Mouse (Mus musculus) neural tube, embryonic 14.5 days (tissue): ENCODE results near the gene Gm20388. TPM values are rescaled to one million over a fixed set of nuclear protein-coding genes. Genes with fewer than 3 reads are reported as not detected.
A peak's percentile ranks its signal among the peaks of the same experiment; 100 is the strongest.

Source experiments
- ATAC-seq: fragments of 200-750 bp; cut with Nextera tagmentation; 2 replicates; pipeline ENCODE4 v1.8.0; 2017; ENCODE audit warnings: low read depth, mild to moderate bottlenecking, moderate TSS enrichment, moderate library complexity
- H3K27ac ChIP-seq: fragments of 300-500 bp; sonication (generic); 2 replicates; pipeline ENCODE4 v1.5.1; 2014; ENCODE audit warnings: low read depth, mild to moderate bottlenecking, control low read depth, low read length, moderate library complexity, mixed read lengths
- H3K27me3 ChIP-seq: fragments of 300-500 bp; sonication (generic); 2 replicates; pipeline ENCODE4 v1.6.1; 2014; ENCODE audit warnings: low read length; ENCODE audit not compliant: control insufficient read depth, insufficient read depth
- H3K36me3 ChIP-seq: fragments of 300-500 bp; sonication (generic); 2 replicates; pipeline ENCODE4 v1.6.1; 2014; ENCODE audit warnings: low read length, mixed read lengths; ENCODE audit not compliant: control insufficient read depth, insufficient read depth
- H3K4me1 ChIP-seq: fragments of 300-500 bp; sonication (generic); 2 replicates; pipeline ENCODE4 v1.6.1; 2014; ENCODE audit warnings: low read length; ENCODE audit not compliant: control insufficient read depth, insufficient read depth
- H3K4me2 ChIP-seq: fragments of 300-500 bp; sonication (generic); 2 replicates; pipeline ENCODE4 v1.6.1; 2014; ENCODE audit warnings: mild to moderate bottlenecking, low read depth, low read length, control low read depth
- H3K4me3 ChIP-seq: fragments of 300-500 bp; sonication (generic); 2 replicates; pipeline ENCODE4 v1.5.1; 2014; ENCODE audit warnings: low read depth, low read length, control low read depth, mixed read lengths
- H3K9ac ChIP-seq: fragments of 300-500 bp; sonication (generic); replicated peaks from 2 replicates; pipeline ENCODE4 v1.6.1; 2014; ENCODE audit warnings: low read depth, mild to moderate bottlenecking, control low read depth, low read length, mixed read lengths
- H3K9me3 ChIP-seq: fragments of 300-500 bp; sonication (generic); 2 replicates; pipeline ENCODE4 v1.6.1; 2016; ENCODE audit warnings: low read length; ENCODE audit not compliant: control insufficient read depth
- WGBS: fragments of 180-500 bp; shearing (Covaris S2); extraction: QIAGEN DNeasy Blood & Tissue Kit; methylation state at CpG from one replicate; pipeline ENCODE4 v1.1.7; 2014; 5-methylcytosine and 5-hydroxymethylcytosine counted together
- polyA plus RNA-seq: library from polyadenylated mRNA; unstranded; fragments of >200 nt; fragmentation: Nextera tagmentation; extraction: Ambion mirVana; gene quantifications from 2 replicates; pipeline ENCODE4 v1.2.1, GENCODE M21; 2014

The Gm20388 gene
- polyA plus RNA-seq, 1 experiment from 2014 or later: 10.3 TPM

- no peak overlapping the region for H3K4me2 ChIP-seq
- no peaks in the 10 kb centered on the region for H3K9me3 ChIP-seq
- H3K36me3 ChIP-seq: no peaks in the 10 kb centered on the region
- H3K4me3 ChIP-seq: no peak overlapping the region
- H3K4me1 ChIP-seq: 0 out of 2 replicates have a peak, but pooled peaks cover 2% of the 10 kb centered on the region
- H3K9ac ChIP-seq: no peak overlapping the region
- 76% methylated on average over 6 of the region's 6 CpGs for WGBS
- ATAC-seq: no peak
- H3K27ac ChIP-seq: no peak overlapping the region
- peaks cover 20% of the 10 kb centered on the region for H3K27me3 ChIP-seq
These were observed 2644.1 kb downstream of the Gm20388 start for GRCm38 (mm10) chr8:122554786-122555185.

GRCm38 (mm10) chr8:122556030-122557009, 2645.7 kb downstream of the Gm20388 start:
- Histone ChIP-seq H3K4me2 (no peak overlapping the region), H3K36me3 (no peaks in the 10 kb centered on the region), H3K4me3 (no peak overlapping the region), H3K27me3 (peaks cover 7% of the 10 kb centered on the region), H3K4me1 (no peaks in the 10 kb centered on the region), H3K27ac (0 out of 2 replicates have a peak overlapping the region, but pooled peaks have one; percentile 10), H3K9me3 (no peaks in the 10 kb centered on the region), H3K9ac (no peak overlapping the region)
- ATAC-seq: no peak
- WGBS: 58% methylated on average over 12 of the region's 12 CpGs

DNA sequence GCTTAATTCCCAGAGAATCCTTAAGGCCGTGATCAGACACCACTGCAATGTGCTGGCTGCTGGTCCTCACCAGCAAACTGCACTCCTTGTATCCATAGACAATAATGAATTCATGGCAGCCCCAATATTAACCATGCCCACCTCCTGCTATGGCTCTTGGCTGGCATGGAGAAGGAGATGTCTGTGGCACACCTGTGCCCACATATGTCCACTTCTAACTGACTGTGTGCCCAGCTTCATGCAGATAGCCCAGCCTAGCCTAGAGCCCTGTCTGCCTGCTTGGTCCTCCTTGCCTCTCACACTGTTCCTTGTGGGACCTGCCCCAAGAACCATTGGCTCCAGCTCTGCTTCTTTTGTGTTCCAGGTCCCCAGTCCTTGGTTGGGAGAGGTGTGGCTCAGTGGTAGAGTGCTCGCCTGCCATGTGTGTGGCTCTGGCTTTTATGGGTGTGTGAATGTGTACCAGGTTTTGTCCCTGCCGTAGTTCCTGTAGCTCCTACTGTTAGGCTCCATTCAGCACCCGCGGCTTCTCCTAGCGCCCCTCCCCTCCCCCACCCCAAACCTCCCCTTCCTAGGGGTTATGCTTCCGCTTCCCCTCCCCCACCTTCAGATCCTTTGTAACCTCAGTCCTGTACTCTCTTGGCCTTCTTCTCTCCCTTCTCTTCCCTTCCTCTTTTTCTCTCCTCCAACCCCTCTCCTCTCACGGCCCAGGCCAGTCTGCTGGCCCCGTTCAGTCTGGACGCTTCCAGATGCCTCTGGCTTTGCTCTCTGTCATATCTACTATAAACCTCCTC, 2646.8 kb downstream of the Gm20388 start:
- no peaks in the 10 kb centered on the region for H3K4me1 ChIP-seq
- H3K4me2 ChIP-seq: no peak overlapping the region
- H3K27me3 ChIP-seq: no peaks in the 10 kb centered on the region
- ATAC-seq: no peak
- no peak overlapping the region for H3K4me3 ChIP-seq
- 0 out of 2 replicates have a peak overlapping the region, but pooled peaks have one; percentile 10 for H3K27ac ChIP-seq
- no peaks in the 10 kb centered on the region for H3K36me3 ChIP-seq
- no peaks in the 10 kb centered on the region for H3K9me3 ChIP-seq
- no peak overlapping the region for H3K9ac ChIP-seq
- 34% methylated on average over 10 of the region's 10 CpGs for WGBS

DNA sequence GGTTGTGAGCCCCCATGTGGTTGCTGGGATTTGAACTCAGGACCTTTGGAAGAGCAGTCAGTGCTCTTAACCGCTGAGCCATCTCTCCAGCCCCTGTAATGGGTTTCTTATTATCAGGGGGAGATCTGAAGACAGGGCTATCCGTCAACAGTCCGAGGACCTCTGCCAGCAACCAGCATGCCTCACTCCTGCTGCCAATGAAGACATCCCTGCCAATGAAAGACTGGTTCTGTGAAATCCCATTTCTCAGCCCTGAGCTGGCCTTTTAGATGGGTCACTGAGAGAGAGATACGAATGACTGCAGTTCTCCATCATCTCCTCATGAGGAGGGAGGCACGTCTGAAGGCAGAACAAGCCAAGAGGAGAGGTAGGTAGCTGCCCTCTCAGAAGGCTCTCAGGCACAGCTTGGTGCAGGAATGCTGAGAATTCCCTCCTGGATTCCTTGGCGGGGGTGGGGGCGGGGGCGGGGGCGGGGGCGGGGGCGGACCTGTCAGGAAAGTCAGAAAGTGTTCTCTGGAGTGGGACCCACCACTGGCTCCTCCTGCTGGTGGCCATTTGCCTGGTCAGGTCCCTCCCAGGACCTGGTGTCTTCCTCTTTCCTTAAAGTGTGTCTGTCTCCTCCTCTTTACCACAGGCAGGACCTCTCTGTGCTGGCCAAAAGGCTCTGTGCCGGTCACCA, 2648.2 kb downstream of the Gm20388 start:
- WGBS: 21% methylated on average over 12 of the region's 12 CpGs
- no peak overlapping the region for H3K9ac ChIP-seq
- H3K4me2 ChIP-seq: no peak overlapping the region
- no peak overlapping the region for H3K4me3 ChIP-seq
- no peaks in the 10 kb centered on the region for H3K9me3 ChIP-seq
- no peaks in the 10 kb centered on the region for H3K4me1 ChIP-seq
- H3K27ac ChIP-seq: no peak overlapping the region
- no peak for ATAC-seq
- no peaks in the 10 kb centered on the region for H3K27me3 ChIP-seq
- no peaks in the 10 kb centered on the region for H3K36me3 ChIP-seq

DNA sequence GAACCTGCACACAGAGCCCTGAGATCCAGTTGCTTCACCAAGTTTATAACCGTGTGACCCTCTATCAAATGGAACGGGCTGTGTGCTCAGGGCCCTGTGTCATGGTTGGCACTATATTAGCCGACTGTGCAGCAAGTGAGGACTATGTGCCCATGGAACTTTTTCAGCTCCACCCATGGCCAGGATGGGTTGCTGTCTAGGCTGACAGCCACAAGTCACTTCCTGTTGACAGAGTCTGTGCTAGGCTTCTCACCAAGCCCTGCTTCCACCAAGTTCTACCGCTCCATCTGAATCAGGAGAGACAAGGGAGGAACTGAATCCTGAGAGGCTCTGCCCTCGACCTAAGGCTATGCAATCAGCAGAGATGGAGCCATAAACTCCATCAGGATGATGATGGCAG, 2650.6 kb downstream of the Gm20388 start:
- H3K4me1 ChIP-seq: no peaks in the 10 kb centered on the region
- H3K36me3 ChIP-seq: no peaks in the 10 kb centered on the region
- no peak for ATAC-seq
- H3K9me3 ChIP-seq: no peaks in the 10 kb centered on the region
- WGBS: 77% methylated on average over 5 of the region's 5 CpGs
- no peak overlapping the region for H3K9ac ChIP-seq
- H3K27me3 ChIP-seq: no peaks in the 10 kb centered on the region
- no peak overlapping the region for H3K4me2 ChIP-seq
- H3K4me3 ChIP-seq: no peak overlapping the region
- H3K27ac ChIP-seq: no peak overlapping the region

DNA sequence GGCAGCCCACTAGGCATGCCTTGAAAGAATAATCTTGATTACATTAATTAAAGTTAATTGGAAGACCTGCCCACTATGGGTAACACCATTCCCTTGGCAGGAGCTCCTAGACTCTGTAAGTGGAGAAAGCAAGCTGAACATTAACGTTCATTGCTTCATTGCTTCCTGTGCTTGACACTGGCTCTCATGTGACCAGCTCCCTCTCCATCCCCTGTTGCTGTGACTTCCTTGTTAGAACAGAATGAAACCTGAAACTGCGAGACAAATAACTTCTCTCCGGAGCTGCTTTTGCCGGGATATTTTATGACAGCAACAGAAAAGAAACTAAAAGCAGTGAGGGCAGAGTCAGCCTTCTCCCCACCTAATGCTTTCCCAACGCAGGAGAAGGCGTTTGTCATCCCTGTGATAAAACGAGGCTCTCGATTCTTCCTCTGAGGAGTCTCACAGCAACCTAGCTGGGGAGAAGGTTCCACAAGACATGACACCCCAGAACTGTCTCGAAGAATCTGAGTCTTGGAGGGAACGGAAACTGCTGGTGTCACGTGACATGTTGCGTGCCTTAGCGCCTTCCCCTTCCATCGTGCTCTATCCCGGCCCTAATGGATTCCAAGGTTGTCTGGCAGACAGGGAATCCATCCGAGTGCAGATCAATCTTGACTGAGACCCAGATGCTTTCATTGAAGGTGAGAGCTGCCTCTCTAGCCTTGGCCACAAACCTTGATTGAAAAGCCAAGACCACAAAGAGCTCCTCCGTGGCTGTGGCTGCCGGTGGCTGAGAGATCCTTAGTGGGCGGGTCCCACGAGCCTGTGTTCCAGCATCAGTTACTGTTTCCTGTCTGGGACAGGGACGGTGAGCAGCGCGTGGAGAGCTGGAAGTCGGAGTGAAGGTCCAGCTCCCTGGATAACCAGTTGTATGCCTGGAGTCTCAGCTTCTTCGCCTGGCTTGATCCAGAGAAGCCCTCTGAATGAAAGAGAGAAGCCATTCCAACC, 2654.0 kb downstream of the Gm20388 start:
- no peak for ATAC-seq
- no peaks in the 10 kb centered on the region for H3K36me3 ChIP-seq
- no peaks in the 10 kb centered on the region for H3K9me3 ChIP-seq
- H3K4me2 ChIP-seq: no peak overlapping the region
- no peak overlapping the region for H3K27ac ChIP-seq
- H3K4me3 ChIP-seq: no peak overlapping the region
- no peaks in the 10 kb centered on the region for H3K27me3 ChIP-seq
- peaks cover 7% of the 10 kb centered on the region for H3K4me1 ChIP-seq
- H3K9ac ChIP-seq: no peak overlapping the region
- WGBS: 89% methylated on average over 25 of the region's 25 CpGs

GRCm38 (mm10) chr8:122566766-122567165, 2656.1 kb downstream of the Gm20388 start:
- H3K4me1 ChIP-seq: peaks cover 7% of the 10 kb centered on the region
- H3K9ac ChIP-seq: peak overlapping the region; percentile 76; the same call in 1 of the 2 replicates
- peak overlapping the region; percentile 73 for H3K4me3 ChIP-seq
- no peaks in the 10 kb centered on the region for H3K9me3 ChIP-seq
- ATAC-seq: no peak
- H3K36me3 ChIP-seq: 0 out of 2 replicates have a peak, but pooled peaks cover under 1% of the 10 kb centered on the region
- H3K4me2 ChIP-seq: peak overlapping the region; percentile 86
- H3K27ac ChIP-seq: peak overlapping the region; percentile 69; the same call in 1 of the 2 replicates
- H3K27me3 ChIP-seq: no peaks in the 10 kb centered on the region
- WGBS: 42% methylated on average over 6 of the region's 6 CpGs
